23 mouse cellular contexts compared by ENCODE assay signal in the genomic region with DNA sequence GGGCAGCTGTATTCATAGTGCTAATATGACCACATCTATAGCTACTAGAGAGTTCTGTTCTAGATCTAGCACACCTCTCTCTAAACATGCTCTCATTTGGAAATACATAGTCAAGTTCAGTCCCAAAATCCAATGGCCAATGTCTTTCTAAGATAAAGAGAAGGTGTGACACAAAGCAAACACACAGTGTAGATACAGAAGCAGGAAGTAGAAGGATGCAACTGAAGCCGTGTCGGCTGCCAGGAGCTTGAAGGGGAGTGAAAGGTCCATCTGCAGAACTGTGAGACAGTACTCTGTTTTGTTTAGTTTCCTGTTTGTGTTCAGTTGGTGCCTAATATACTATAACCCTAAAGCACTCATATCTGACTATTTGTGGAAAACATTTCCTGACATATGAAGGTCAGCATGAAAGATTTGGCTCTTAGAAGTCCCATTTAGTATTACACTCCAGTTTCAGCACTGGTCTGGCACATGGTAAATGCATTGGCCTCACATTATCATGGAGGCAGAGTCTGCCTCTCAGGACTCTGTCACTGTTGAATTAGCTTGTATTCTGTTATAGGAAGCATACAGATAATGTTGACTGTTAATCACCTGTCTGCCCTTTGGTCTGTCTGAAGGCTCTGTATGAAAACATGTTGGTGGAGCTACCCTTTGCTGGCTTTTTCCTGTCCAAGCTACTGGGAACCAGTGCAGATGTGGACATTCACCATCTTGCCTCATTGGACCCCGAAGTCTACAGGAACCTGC.
DNase-seq lines count a peak whose midpoint lies in the region; ATAC-seq and TF ChIP-seq lines count a peak whose summit lies in the region.
"Had no signal": no experiment of that assay in that cellular context is flagged by ENCODE, and none has a peak within 500 bp of the region (broad histone marks: within the 10 kb centered on the region; RNA-seq: fewer than 3 reads in every experiment).

No protein-coding gene starts in this region.

- peak; percentile 67; the same call in 1 of the 2 replicates for ATAC-seq in intestine, embryonic 15.5 days
- peak; percentile 64 for ATAC-seq in intestine, postnatal 0 days
- ATAC-seq in stomach, postnatal 0 days (ENCODE audit: low FRiP score, low TSS enrichment) = peak; percentile 53; the same call in 1 of the 2 replicates
- ATAC-seq: activated CD4-positive, CD25-positive, alpha-beta regulatory T cell, adult 4 months; forebrain, embryonic 14.5 days; forebrain, embryonic 16.5 days; Patski had no signal

- H3K4me3 ChIP-seq in MEL (ENCODE audit: control insufficient read depth in 1 of 2, insufficient read depth in 1 of 2, low read depth in 2 of 2, low read length in 2 of 2) = no peak overlapping the region
- no peak overlapping the region for H3K4me3 ChIP-seq in intestine, embryonic 15.5 days (replicated peaks)
- no peak overlapping the region for H3K4me3 ChIP-seq in intestine, postnatal 0 days (ENCODE audit: low read depth, low read length)
- no peak overlapping the region for H3K4me3 ChIP-seq in stomach, postnatal 0 days (ENCODE audit: low read depth, low read length)
- no peak overlapping the region for H3K4me3 ChIP-seq in embryonic facial prominence, embryonic 10.5 days
- H3K4me3 ChIP-seq: embryonic facial prominence, embryonic 13.5 days; embryonic facial prominence, embryonic 15.5 days; erythroblast, embryonic 14.5 days; forebrain, embryonic 10.5 days; forebrain, embryonic 12.5 days had no signal

- H3K36me3 ChIP-seq in MEL (ENCODE audit: control insufficient read depth in 1 of 2, insufficient read depth in 2 of 2, low read length in 2 of 2) = peaks cover 15 to 36% of the 10 kb centered on the region in 2 experiments
- 0 out of 2 replicates have a peak, but pooled peaks cover 5% of the 10 kb centered on the region for H3K36me3 ChIP-seq in intestine, embryonic 15.5 days
- H3K36me3 ChIP-seq in intestine, postnatal 0 days (ENCODE audit: control insufficient read depth, insufficient read depth) = no peaks in the 10 kb centered on the region
- H3K36me3 ChIP-seq in stomach, postnatal 0 days (ENCODE audit: control insufficient read depth, insufficient read depth, low read length) = peaks cover 8% of the 10 kb centered on the region
- H3K36me3 ChIP-seq in embryonic facial prominence, embryonic 10.5 days (replicated peaks) = peaks cover 76% of the 10 kb centered on the region

- no peaks in the 10 kb centered on the region for H3K9me3 ChIP-seq in MEL (replicated peaks; ENCODE audit: insufficient read depth, low read length)
- no peaks in the 10 kb centered on the region for H3K9me3 ChIP-seq in intestine, embryonic 15.5 days
- no peaks in the 10 kb centered on the region for H3K9me3 ChIP-seq in intestine, postnatal 0 days (ENCODE audit: control insufficient read depth)
- H3K9me3 ChIP-seq in stomach, postnatal 0 days (ENCODE audit: control insufficient read depth, low read length) = no peaks in the 10 kb centered on the region
- H3K9me3 ChIP-seq in embryonic facial prominence, embryonic 10.5 days = no peaks in the 10 kb centered on the region
- H3K9me3 ChIP-seq: embryonic facial prominence, embryonic 13.5 days; embryonic facial prominence, embryonic 15.5 days; forebrain, embryonic 10.5 days; forebrain, embryonic 12.5 days had no signal

- WGBS in intestine, embryonic 15.5 days = 68% methylated on average over 3 of the region's 3 CpGs
- WGBS in intestine, postnatal 0 days = 58% methylated on average over 3 of the region's 3 CpGs
- 58% methylated on average over 3 of the region's 3 CpGs for WGBS in stomach, postnatal 0 days
- 92% methylated on average over 3 of the region's 3 CpGs for WGBS in embryonic facial prominence, embryonic 10.5 days

- H3K4me2 ChIP-seq in intestine, embryonic 15.5 days (replicated peaks) = no peak overlapping the region
- no peak overlapping the region for H3K4me2 ChIP-seq in intestine, postnatal 0 days (replicated peaks; ENCODE audit: low read depth)
- H3K4me2 ChIP-seq in stomach, postnatal 0 days (replicated peaks; ENCODE audit: low read depth) = no peak overlapping the region
- H3K4me2 ChIP-seq: embryonic facial prominence, embryonic 13.5 days; embryonic facial prominence, embryonic 15.5 days; forebrain, embryonic 12.5 days had no signal

- peak in 1 of 2 experiments; percentile 25; a peak in 1 of 4 replicates for TF ChIP-seq EP300 in MEL (IDR thresholded peaks at IDR 0.05; ENCODE audit: low read depth in 1 of 2, low read length in 2 of 2)
- no peak for TF ChIP-seq EP300 in stomach, postnatal 0 days (optimal IDR thresholded peaks at IDR 0.05)

- H3K27me3 ChIP-seq in MEL (ENCODE audit: control insufficient read depth in 1 of 2, insufficient read depth in 2 of 2, low read length in 2 of 2) = no peaks in the 10 kb centered on the region
- no peaks in the 10 kb centered on the region for H3K27me3 ChIP-seq in intestine, embryonic 15.5 days (replicated peaks)
- no peaks in the 10 kb centered on the region for H3K27me3 ChIP-seq in intestine, postnatal 0 days (replicated peaks; ENCODE audit: control insufficient read depth, insufficient read depth, low read length)
- H3K27me3 ChIP-seq in stomach, postnatal 0 days (ENCODE audit: control insufficient read depth, insufficient read depth, low read length) = no peaks in the 10 kb centered on the region
- H3K27me3 ChIP-seq in embryonic facial prominence, embryonic 10.5 days (replicated peaks; ENCODE audit: low read depth, poor library complexity, severe bottlenecking) = no peaks in the 10 kb centered on the region
- H3K27me3 ChIP-seq: embryonic facial prominence, embryonic 13.5 days; embryonic facial prominence, embryonic 15.5 days; forebrain, embryonic 12.5 days; Patski had no signal

- H3K9ac ChIP-seq in MEL (ENCODE audit: control insufficient read depth, low read depth, low read length, poor library complexity, severe bottlenecking) = no peak overlapping the region
- H3K9ac ChIP-seq in intestine, embryonic 15.5 days = no peak overlapping the region
- no peak overlapping the region for H3K9ac ChIP-seq in intestine, postnatal 0 days (ENCODE audit: low read depth, low read length)
- H3K9ac ChIP-seq in stomach, postnatal 0 days (ENCODE audit: low read length) = no peak overlapping the region
- H3K9ac ChIP-seq: embryonic facial prominence, embryonic 13.5 days; embryonic facial prominence, embryonic 15.5 days; forebrain, embryonic 12.5 days had no signal

- peaks cover 0 to 4% of the 10 kb centered on the region in 2 experiments; a peak in 1 of 4 replicates for H3K4me1 ChIP-seq in MEL (ENCODE audit: control insufficient read depth in 1 of 2, insufficient read depth in 2 of 2, low read length in 2 of 2)
- H3K4me1 ChIP-seq in intestine, embryonic 15.5 days (replicated peaks) = no peaks in the 10 kb centered on the region
- H3K4me1 ChIP-seq in intestine, postnatal 0 days (replicated peaks; ENCODE audit: control insufficient read depth, insufficient read depth, low read length) = no peaks in the 10 kb centered on the region
- no peaks in the 10 kb centered on the region for H3K4me1 ChIP-seq in stomach, postnatal 0 days (replicated peaks; ENCODE audit: control insufficient read depth, insufficient read depth)
- no peaks in the 10 kb centered on the region for H3K4me1 ChIP-seq in embryonic facial prominence, embryonic 10.5 days
- H3K4me1 ChIP-seq: embryonic facial prominence, embryonic 13.5 days; embryonic facial prominence, embryonic 15.5 days; forebrain, embryonic 10.5 days; forebrain, embryonic 12.5 days had no signal

- no peak for TF ChIP-seq RAD21 in MEL (IDR thresholded peaks at IDR 0.05; ENCODE audit: low read depth, low read length)

- TF ChIP-seq CTCF in MEL (IDR thresholded peaks at IDR 0.05 in 2 of 3, conservative IDR thresholded peaks at IDR 0.05 in 1 of 3; ENCODE audit: control insufficient read depth in 1 of 3, insufficient read depth in 1 of 3, low read depth in 2 of 3, low read length in 3 of 3, poor library complexity in 1 of 3, severe bottlenecking in 1 of 3) = no peak
- TF ChIP-seq CTCF in intestine, postnatal 0 days (IDR thresholded peaks at IDR 0.05; ENCODE audit: low read depth) = no peak
- TF ChIP-seq CTCF in stomach, postnatal 0 days (IDR thresholded peaks at IDR 0.05; ENCODE audit: low read depth) = no peak

- H3K79me2 ChIP-seq in MEL (ENCODE audit: control insufficient read depth, insufficient read depth, low read length, poor library complexity) = no peaks in the 10 kb centered on the region

- TF ChIP-seq POLR2A in MEL (IDR thresholded peaks at IDR 0.05; ENCODE audit: control insufficient read depth in 1 of 2, insufficient read depth in 1 of 2, low read depth in 1 of 2, low read length in 2 of 2, poor library complexity in 1 of 2) = no peak

- DNase-seq in MEL (ENCODE audit: low read depth, low spot score) = peak; percentile 46
- DNase-seq in stomach, postnatal 0 days (ENCODE audit: low spot score) = no peak
- DNase-seq in embryonic facial prominence, embryonic 10.5 days (ENCODE audit: low spot score) = no peak
- DNase-seq in frontal cortex, postnatal 10 days (ENCODE audit: low spot score in 2 of 2) = no peak
- no peak for DNase-seq in cerebellum, postnatal 10 days
- DNase-seq: adrenal gland, adult 8-10 months; adrenal gland, postnatal 14 days; adrenal gland, postnatal 36 days; cerebellum, adult 11-12 months; cerebellum, adult 8-10 months; cerebellum, adult 9-11 months; cerebellum, postnatal 25 days had no signal

- H3K27ac ChIP-seq in MEL (ENCODE audit: control insufficient read depth, low read depth, low read length) = no peak overlapping the region
- H3K27ac ChIP-seq in intestine, embryonic 15.5 days = no peak overlapping the region
- peak overlapping the region; percentile 54 for H3K27ac ChIP-seq in intestine, postnatal 0 days (ENCODE audit: low read depth, low read length)
- H3K27ac ChIP-seq in stomach, postnatal 0 days (replicated peaks) = no peak overlapping the region; the same call in 1 of the 2 replicates
- no peak overlapping the region for H3K27ac ChIP-seq in embryonic facial prominence, embryonic 10.5 days (replicated peaks)
- H3K27ac ChIP-seq: embryonic facial prominence, embryonic 13.5 days; embryonic facial prominence, embryonic 15.5 days; forebrain, embryonic 10.5 days; forebrain, embryonic 12.5 days had no signal

TF ChIP-seq in MEL, 35 proteins besides CTCF, POLR2A, EP300 and RAD21:
- TF ChIP-seq SIN3A (IDR thresholded peaks at IDR 0.05; ENCODE audit: low read length) = 0 out of 2 replicates have a peak, but pooled peaks have one; percentile 2
- 0 out of 2 replicates have a peak, but pooled peaks have one; percentile 15 for TF ChIP-seq TBP (IDR thresholded peaks at IDR 0.05; ENCODE audit: low read depth, low read length)
- no peak for TF ChIP-seq SMC3 (IDR thresholded peaks at IDR 0.05; ENCODE audit: low read depth, low read length)
- no peak for TF ChIP-seq TAL1 (IDR thresholded peaks at IDR 0.05; ENCODE audit: low read length)
- 0 out of 2 replicates have a peak, but pooled peaks have one; percentile 14 for TF ChIP-seq GATA1 (IDR thresholded peaks at IDR 0.05; ENCODE audit: low read depth, low read length)
- no peak for TF ChIP-seq ZC3H11A (IDR thresholded peaks at IDR 0.05; ENCODE audit: low read depth, low read length)
- peak; percentile 56; the same call in 1 of the 2 replicates for TF ChIP-seq ELF1 (IDR thresholded peaks at IDR 0.05; ENCODE audit: low read depth, low read length)
